Mouse (Mus musculus): ENCODE results near the gene Gpn2.
A peak's percentile ranks its signal among the peaks of the same experiment; 100 is the strongest.

GRCm38 (mm10) chr4:133633332-133634042 lies 49.3 kb downstream of the Gpn2 start:
- TF ChIP-seq CTCF (conservative IDR thresholded peaks at IDR 0.05 in 1 of 2, IDR thresholded peaks at IDR 0.05 in 1 of 2; ENCODE audit: low read depth in 2 of 2, low read length in 2 of 2) (peak in 1 of 2 experiments; percentile 73; a peak in 2 of 4 replicates), MYC (IDR thresholded peaks at IDR 0.05; ENCODE audit: low read depth, low read length) (no peak), UBTF (IDR thresholded peaks at IDR 0.05; ENCODE audit: low read depth, low read length) (no peak; the same call in 1 of the 2 replicates), POLR2A (IDR thresholded peaks at IDR 0.05; ENCODE audit: low read depth, low read length) (peak; percentile 30; the same call in 1 of the 2 replicates), NELFE (IDR thresholded peaks at IDR 0.05; ENCODE audit: low read depth, low read length) (peak; percentile 30; the same call in 1 of the 2 replicates)
